In genomic region chr11:64045041-64045440, GRCm38 (mm10) we compare ENCODE assay signal across 14 mouse cellular contexts.
"Had no signal": no experiment of that assay in that cellular context is flagged by ENCODE, and none has a peak within 500 bp of the region (broad histone marks: within the 10 kb centered on the region; RNA-seq: fewer than 3 reads in every experiment).

No protein-coding gene starts in this region.

- H3K27me3 ChIP-seq: limb, embryonic 13.5 days; liver, embryonic 13.5 days had no signal

- H3K4me1 ChIP-seq: limb, embryonic 13.5 days had no signal

- H3K27ac ChIP-seq: kidney, postnatal 0 days; layer of hippocampus, adult 2 months; limb, embryonic 10.5 days; limb, embryonic 13.5 days; liver, embryonic 13.5 days had no signal

- H3K4me3 ChIP-seq: layer of hippocampus, adult 2 months; limb, embryonic 10.5 days; limb, embryonic 13.5 days; liver, embryonic 13.5 days had no signal

- ATAC-seq: lung, postnatal 0 days had no signal

- DNase-seq: kidney, postnatal 25 days; layer of hippocampus, adult 9-11 months; liver; liver, embryonic 13.5 days; lung, embryonic 14.5 days; lung, postnatal 4 days; midbrain, embryonic 14.5 days; thymus, adult 18-20 months; thymus, postnatal 36 days had no signal
